Mouse (Mus musculus): Measurements from ENCODE around the gene Apbb1ip. TPM values are rescaled to one million over a fixed set of nuclear protein-coding genes. Genes with fewer than 3 reads are reported as not detected.

The Apbb1ip gene
- 10.1 and 14.7 TPM in 2 replicates for polyA plus RNA-seq (2012; rRNA removed; ENCODE audit: low replicate concordance)

DNA sequence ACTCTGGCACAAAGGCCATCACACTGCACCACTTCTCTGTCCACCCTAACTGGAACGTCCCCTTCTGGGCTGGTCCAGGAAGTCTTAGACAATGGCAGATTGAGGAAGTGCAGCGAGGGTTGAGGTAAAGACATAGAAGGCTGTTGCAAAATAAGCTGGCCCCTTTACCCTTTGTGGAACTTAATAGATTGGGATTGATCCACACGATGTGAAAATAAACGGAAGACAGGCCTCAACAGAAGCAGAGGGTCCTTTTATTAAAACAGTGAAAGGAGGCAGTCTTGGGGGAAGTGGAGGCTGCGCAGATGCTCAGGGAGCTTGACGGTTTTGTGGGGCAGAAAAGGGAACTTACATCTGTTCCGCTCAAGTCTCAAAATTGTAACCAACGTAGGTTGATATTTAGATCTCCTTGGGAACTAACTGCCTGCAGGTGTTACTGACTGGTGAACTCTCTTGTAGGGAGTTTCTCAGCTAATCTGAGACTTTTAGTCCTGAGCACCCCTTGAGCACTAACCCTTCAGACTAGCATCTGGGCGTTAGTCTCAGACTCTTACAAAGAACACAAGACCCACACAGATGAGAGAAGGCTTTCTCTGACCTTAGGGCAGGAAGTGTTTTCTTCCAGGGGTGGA, at the start of gene Apbb1ip:
Apbb1ip (plus strand) TSS at position 546 of the 632 bp plus-strand sequence.

DNA sequence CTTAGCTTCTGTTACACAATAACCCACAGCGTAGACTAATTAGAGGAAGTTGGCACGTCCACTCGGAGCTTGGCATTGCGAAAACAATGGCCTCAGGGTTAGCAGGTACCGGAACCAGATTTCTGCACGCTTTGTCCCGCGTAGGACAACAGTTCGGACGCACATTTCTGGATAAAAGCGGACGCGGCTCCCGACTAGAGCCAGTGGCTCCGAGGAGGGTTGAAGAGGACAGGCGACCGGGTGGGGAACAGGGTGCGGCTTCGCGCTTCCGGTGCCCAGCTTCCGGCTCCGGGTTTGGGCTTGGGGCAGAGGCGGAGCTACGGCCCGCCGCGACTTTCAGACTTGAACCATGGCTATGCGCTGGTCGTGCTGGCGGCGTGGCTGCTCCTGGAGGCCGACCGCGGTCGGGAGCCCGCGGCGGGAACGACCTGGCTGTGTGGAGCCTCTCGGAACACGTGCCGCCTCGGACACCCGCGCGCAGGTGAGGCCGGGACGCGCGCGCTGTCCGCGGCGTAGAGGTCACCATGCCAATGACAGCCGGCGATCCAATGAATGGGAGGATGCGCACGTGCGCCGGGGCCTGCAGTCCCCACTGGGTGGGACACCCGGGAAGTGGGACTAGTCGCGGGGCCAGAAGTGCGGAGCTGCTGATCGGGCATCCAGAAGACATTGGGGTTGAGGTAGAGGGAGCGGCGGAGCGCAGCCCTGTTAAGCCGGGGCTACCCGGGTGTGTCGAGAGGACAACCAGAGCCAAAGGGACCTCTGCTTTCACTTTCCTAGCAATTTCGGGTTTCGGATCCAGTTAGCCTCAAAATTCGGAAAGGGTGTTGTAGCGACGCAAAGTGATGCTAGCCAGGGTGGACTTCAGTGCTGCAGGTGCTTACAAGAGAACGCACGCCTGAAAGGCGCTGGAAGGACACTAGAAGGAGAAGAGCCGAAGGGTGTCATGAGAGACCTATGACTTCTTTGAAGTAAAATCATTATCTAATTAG, 121.7 kb downstream of the Apbb1ip start, which contains the start of gene Pdss1:
Pdss1 (plus strand) TSS at position 241 of the 992 bp plus-strand sequence.

Other genes with a start within 250 kb of the Apbb1ip start
- 0.01 TPM in 1 of 2 replicates, not detected in the other for gene Gad2, start 151.9 kb upstream of the Apbb1ip start, polyA plus RNA-seq (2012; rRNA removed; ENCODE audit: low replicate concordance)
- 3.8 and 9.1 TPM in 2 replicates for gene Pdss1, start 121.4 kb downstream of the Apbb1ip start, polyA plus RNA-seq (2012; rRNA removed; ENCODE audit: low replicate concordance)

Data from subcutaneous adipose tissue, adult 2 months (tissue).